Mouse (Mus musculus): ENCODE measurements around the gene Rpgrip1.

- TF ChIP-seq POLR2A (IDR thresholded peaks at IDR 0.05; ENCODE audit: extremely low read depth, insufficient read depth, low read length) (no peak), CTCF (IDR thresholded peaks at IDR 0.05; ENCODE audit: extremely low read depth, insufficient read depth, low read length) (no peak)
Observed at GRCm38 (mm10) chr14:52124636-52125035, 14.1 kb downstream of the Rpgrip1 start.
